Mouse (Mus musculus) cerebellum, adult 9-11 months (tissue): ENCODE measurements around the gene Dclre1a.

ENCODE experiments used
- DNase-seq: peaks from one replicate; pipeline ENCODE4 v3.0.0; 2022

The Dclre1a gene

GRCm38 (mm10) chr19:56547456-56548229 is at the start of gene Dclre1a:
TSS of gene Dclre1a (minus strand) at chr19:56548222.
- peak; percentile 73 for DNase-seq

DNA sequence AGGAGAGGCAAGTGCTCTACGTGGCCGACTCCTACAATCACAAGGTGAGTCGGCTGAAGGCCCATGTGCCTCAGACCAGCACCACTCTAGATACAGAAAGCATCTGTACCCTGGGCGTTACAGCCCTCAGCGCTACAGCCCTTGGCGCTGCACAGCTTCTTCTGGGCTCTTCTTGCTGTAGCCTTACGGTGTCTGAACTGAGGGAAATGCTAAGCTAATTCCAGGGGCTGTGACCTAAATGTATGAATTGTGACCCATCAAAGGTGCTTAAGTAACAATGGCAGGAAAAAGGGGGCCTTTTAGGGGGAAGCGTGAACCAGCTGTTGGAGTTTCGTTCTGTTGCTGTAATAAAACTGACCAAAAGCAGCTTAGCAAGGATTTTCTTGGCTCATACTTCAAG is 44.5 kb upstream of the Dclre1a start:
- DNase-seq = no peak

GRCm38 (mm10) chr19:56590250-56590649 is 42.2 kb upstream of the Dclre1a start:
- no peak for DNase-seq

DNA sequence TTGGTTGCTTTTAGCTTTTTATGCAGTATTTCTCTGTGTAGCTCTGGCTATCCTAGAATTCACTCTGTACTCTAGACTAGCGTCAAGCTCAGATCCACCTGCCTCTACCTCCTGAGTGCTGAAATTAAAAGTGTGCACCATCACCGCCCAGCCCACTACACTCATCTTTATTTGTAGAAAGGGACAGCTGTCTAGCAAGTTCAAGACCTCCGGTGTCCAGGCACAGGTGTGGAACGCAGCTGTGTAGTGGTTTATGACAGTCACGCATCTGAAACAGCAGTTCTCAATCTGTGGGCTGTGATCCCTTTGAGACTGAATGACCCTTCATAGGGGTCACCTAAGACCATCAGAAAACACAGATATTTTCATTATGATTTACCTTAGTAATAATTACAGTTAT is 41.4 kb upstream of the Dclre1a start:
- no peak for DNase-seq

GRCm38 (mm10) chr19:56589008-56589407 is 41.0 kb upstream of the Dclre1a start:
- no peak for DNase-seq

DNA sequence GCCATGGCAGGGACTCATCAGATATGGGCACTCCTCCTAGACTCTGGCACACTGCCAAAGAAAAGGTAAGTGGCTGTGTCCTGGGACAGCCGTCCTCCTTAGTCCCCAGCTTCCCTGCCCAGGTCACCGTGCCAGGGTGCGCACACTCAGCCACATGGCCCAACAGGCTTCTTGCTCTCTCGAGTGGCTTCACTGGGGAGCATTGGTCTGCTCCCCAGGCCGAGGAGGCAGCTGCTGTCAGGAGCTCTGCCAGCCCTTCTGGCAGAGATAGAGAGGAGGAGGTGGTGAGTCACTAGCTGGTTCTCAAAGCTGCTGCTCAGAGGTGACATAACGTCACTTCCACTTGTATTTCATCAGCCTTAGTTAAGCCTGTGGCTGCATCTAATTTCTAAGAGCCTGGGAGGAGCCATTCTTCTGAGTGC is 40.2 kb upstream of the Dclre1a start:
- DNase-seq = peak; percentile 75

DNA sequence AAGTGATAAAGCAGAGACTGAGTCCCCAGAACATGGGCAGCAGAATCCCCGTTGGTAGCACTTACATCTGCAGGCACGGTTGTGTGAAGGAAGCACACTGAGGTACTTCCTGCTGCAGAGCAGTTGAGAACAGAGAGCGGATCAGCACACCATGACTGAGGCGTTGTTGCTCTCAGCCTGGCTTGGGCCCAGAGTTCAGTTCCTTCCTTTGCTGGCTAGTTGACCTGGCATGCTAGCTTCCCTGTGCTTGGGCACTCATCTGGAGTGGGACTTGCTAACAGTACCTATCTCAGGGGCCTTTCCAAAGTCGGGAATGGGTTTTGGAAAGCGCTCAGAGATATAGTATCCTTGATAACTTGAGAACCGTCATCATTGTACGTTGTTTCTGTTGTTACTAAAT is 38.3 kb upstream of the Dclre1a start:
- no peak for DNase-seq

DNA sequence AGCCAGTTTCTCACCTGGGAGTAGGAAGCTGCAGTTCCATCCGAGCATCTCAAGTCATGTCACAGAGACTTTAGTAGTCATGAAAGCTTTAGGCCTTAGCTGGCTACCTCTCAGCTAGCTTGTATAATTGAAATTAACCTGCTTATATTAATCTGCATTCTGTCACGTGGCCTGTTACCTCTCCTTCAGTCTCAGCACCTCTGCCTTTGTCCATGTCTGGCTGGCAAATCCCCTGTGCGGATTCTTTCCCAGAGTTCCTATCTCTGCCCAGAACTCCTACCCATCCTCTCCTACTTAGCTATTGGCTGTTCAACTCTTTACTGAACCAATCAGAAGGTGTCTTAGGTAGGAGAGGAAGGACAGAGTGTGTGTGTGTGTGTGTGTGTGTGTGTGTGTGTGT is 36.3 kb upstream of the Dclre1a start:
- DNase-seq = no peak

DNA sequence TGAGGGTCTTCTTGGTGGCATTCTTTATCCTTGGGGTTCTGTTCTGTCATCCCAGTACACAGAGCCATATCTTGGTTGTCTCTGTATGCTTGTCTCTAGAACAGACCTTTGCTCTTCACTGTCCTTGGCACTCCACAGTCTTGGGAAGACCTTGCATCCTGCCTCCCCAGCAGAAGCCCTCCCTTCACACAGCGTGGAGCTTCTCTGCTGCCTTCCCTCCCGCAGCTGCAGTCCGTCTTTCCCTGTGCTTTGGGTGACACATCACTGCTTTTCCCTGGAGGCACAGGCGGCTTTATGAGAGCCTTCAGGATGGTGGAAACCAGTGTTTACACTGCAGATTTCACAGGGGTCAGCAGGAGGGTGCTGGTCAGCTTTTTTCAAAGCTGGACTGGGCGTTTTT is 35.8 kb upstream of the Dclre1a start:
- no peak for DNase-seq

DNA sequence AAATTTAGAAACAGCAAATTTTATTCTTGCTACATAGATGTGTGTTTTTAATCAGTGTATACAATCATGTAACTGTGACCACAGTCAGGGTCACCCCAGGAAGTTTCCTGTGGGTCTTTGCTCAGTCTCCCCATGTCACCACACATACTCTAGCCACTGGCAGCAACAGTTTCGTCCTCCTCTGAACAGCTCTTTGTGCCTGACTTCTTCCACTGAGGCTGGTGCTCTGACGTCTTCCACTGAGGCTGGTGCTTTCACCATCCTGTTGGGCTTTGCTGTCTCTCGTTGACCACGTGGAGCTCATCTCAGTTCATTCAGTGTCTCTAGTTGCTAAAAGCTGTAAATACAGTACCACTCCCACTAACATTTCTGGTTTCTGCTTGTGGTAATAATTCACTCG is 34.0 kb upstream of the Dclre1a start:
- DNase-seq = no peak

DNA sequence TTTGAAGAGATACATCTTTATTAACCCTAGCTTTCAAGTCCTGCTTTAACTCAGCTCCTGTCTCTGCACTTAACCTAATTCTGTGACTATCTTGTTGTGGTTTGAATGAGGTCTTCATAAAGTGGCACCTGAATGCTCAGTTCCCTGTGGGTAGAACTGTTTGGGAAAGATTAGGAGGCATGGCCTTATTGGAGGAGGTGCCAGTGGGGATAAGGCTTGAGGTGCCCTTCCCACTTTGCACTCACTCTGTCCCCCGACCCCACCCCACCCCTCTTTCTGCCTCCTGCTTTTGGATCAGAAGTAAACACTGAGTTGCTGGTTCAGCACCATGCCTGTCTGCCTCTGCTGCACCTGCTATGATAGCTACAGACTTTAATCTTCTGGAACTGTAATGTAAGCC is 29.8 kb upstream of the Dclre1a start:
- no peak for DNase-seq

DNA sequence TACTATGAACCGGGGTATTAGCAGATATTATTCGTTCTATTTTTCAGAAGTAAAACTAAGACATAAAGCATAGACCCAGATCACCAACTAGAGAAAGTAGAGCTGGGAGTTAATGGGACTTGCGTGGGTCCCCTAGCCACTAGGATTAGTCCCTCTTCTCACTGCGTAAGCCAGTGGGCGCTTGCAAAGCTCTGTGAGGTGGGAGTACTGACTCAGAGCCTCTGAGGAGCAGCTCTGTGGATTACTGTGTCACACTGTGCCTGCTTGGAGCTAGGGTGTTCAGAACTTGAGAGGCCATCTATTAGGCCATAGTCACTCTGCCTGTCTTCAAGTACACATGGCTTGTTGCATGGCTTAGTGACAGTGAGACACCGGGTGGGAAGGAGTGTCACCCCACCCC is 25.2 kb upstream of the Dclre1a start:
- DNase-seq = no peak

DNA sequence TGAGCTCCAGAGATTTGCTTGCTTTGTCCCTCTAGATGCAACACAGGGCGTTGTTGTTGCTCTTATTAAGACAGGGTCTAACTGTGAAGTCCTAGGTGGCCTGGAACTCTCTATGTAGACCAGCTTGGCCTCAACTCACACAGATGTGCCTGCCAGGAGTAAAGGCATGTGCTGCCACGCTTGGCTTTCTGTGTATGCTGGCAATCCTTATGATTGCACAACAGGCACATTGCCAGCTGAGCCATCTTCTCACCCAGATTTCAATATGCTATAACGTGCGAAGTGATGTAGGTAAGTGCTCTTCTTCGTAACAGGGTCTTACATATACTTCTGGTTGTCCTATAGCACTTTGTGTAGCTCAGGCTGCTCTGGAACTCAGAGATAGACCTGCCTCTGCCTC is 23.9 kb upstream of the Dclre1a start:
- DNase-seq = no peak

DNA sequence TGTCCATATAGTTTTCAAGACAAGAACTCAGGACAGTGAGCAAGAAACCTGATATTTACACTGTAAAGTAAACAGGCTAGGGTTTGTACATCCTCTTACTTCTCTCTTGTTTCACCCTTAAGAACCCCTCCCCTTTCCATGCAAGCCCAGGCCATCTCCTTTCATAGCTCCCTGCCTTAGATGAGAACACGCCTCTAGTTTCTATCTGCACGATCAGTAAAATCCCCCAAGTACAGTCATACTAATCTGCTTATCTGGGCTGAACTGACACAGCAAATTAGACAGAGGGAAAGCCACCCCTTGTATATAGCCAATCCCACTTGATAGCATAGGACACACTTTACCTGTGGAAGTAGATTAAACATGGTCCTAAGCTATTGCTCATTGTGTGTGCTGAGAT is 23.2 kb upstream of the Dclre1a start:
- DNase-seq = no peak

DNA sequence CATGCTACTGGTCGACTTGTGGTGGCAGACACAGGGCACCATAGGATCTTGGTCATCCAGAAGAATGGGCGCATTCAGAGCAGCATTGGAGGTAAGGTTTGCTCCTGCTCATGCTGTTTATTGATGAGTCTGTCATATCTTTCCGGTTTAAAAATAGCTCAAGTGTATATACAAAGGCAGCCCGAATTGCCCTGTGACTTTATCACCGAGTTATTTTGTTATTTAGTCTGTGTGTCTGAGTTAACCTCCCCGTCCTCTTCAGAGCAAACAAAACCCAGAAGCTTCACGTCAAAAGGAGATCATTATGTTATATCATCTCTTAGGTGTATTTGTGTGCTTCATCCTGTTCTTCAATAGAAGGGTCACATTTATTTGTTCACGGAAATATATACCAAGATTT is 22.8 kb upstream of the Dclre1a start:
- DNase-seq = no peak

GRCm38 (mm10) chr19:56566940-56567339 is 18.9 kb upstream of the Dclre1a start:
- no peak for DNase-seq

GRCm38 (mm10) chr19:56566041-56566440 is 18.0 kb upstream of the Dclre1a start:
- DNase-seq = no peak

DNA sequence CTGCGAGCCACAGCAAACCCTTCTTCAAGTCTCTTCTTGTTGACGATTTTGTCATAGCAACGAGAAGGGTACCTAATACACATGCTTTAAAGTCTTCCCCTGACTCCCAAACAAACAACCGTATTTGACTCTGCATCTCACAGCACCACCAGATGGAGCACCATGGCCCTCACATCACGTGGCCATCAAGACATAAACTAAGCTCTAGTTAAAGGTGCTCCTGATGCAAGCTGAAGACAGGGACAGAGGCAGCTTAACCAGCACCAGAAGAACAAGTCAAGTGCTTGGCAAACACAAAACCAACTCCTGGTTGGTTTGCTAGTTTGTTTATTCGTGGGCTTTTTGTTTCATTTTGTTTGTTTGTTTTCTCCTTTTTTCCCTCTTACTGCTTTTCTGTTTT is 17.3 kb upstream of the Dclre1a start:
- no peak for DNase-seq

- DNase-seq = no peak
These were observed 15.4 kb upstream of the Dclre1a start for GRCm38 (mm10) chr19:56563469-56563868.

DNA sequence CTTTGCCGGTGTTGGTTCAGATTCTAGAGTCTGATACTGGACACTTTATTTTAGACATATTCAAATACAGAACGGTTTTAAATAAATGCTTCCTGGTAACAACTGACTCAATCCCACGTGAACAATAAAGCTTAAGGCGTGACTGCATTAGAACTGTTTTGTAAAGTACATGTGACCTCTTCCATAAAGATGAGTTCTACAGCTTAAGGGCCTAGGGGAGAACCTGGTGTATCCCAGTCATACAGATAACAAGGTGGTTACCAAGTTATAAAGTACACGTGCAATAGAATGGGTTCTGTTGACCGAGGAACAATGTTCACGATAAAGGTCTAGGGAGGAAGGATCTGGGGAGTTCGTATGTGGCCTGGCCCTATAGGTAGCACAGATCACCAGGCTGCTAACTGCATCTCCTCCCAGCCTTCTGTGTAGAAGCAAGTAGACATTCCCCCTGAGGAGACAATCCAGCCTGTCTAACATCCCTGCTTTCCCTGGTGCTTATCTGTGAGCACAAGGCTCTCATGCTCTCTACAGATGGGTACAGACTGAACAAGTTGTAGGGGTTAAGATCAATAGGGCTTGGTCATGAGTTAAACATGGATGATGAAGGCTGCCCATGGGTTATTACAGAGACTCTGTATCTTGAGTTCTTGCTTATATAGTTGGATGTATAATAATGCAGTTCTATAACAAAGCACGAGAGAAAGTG is 14.6 kb upstream of the Dclre1a start:
- no peak for DNase-seq

DNA sequence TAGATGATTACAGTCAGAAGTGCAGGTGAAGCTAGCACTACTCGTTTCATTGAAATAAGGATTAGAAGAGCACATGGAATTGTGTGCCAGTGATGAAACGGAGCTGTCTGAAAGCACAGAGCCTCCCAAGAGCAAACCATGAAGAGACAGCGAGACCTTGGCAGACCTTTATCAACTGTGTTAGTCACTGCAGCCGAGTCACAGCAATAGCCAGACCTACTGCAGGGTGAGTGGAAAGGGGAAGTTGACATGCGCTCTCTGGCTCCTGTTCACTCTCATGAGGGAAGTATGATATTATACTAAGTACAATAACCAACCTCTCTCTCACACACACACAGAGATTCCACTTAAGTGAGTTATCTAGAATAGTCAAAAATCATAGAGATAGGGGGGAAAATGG is 8.0 kb upstream of the Dclre1a start:
- no peak for DNase-seq

GRCm38 (mm10) chr19:56553177-56553576 is 5.2 kb upstream of the Dclre1a start:
- DNase-seq = no peak

- no peak for DNase-seq
These were observed 1.1 kb upstream of the Dclre1a start for GRCm38 (mm10) chr19:56549033-56549680.
